Mouse (Mus musculus) CD4-positive helper T cell, adult 2 months (primary cell): ENCODE measurements around the gene Haao.
"Not testable (repeated sequence)": the region's sequence is repeated elsewhere in the genome, so short reads cannot be mapped to it uniquely, and the experiment has no call there.

Experiments
- DNase-seq: peaks from one replicate; pipeline ENCODE4 v3.0.0-alpha.2; 2012; ENCODE audit warnings: low read depth, missing footprints, low spot score

The Haao gene

GRCm38 (mm10) chr17:83866582-83866981 lies 18.8 kb upstream of the Haao start:
- DNase-seq, result no peak

GRCm38 (mm10) chr17:83865366-83865765 lies 17.6 kb upstream of the Haao start:
- no peak for DNase-seq

- peak; percentile 81 for DNase-seq
Observed at GRCm38 (mm10) chr17:83862134-83862881, 14.5 kb upstream of the Haao start.

- peak; percentile 94 for DNase-seq
Observed at GRCm38 (mm10) chr17:83861444-83862133, 13.8 kb upstream of the Haao start.

GRCm38 (mm10) chr17:83860968-83861367 lies 13.2 kb upstream of the Haao start:
- not testable (repeated sequence) for DNase-seq

GRCm38 (mm10) chr17:83860224-83860623 lies 12.5 kb upstream of the Haao start:
- no peak for DNase-seq

GRCm38 (mm10) chr17:83859639-83860038 lies 11.9 kb upstream of the Haao start:
- DNase-seq, result no peak

- DNase-seq, result no peak
Observed at GRCm38 (mm10) chr17:83858413-83858812, 10.7 kb upstream of the Haao start.

GRCm38 (mm10) chr17:83854284-83854918 lies 6.6 kb upstream of the Haao start:
- DNase-seq, result peak; percentile 58

- no peak for DNase-seq
Observed at GRCm38 (mm10) chr17:83853831-83854230, 6.1 kb upstream of the Haao start.

- DNase-seq, result peak; percentile 47
Observed at GRCm38 (mm10) chr17:83850864-83851263, 3.1 kb upstream of the Haao start.

- DNase-seq, result peak; percentile 78
Observed at GRCm38 (mm10) chr17:83850458-83850857, 2.7 kb upstream of the Haao start.

- DNase-seq, result no peak
Observed at GRCm38 (mm10) chr17:83849717-83850116, 2.0 kb upstream of the Haao start.

GRCm38 (mm10) chr17:83849081-83849675 lies 1.4 kb upstream of the Haao start:
- DNase-seq, result no peak

- peak; percentile 43 for DNase-seq
Observed at GRCm38 (mm10) chr17:83848482-83848881, 719 bp upstream of the Haao start.

- no peak for DNase-seq
Observed at GRCm38 (mm10) chr17:83847100-83847499, 663 bp downstream of the Haao start.

- DNase-seq, result peak; percentile 40
Observed at GRCm38 (mm10) chr17:83846301-83847021, 1.3 kb downstream of the Haao start.

GRCm38 (mm10) chr17:83845538-83845937 lies 2.2 kb downstream of the Haao start:
- DNase-seq, result no peak

- no peak for DNase-seq
Observed at GRCm38 (mm10) chr17:83843780-83844179, 4.0 kb downstream of the Haao start.

- no peak for DNase-seq
Observed at GRCm38 (mm10) chr17:83841011-83841410, 6.8 kb downstream of the Haao start.

GRCm38 (mm10) chr17:83839132-83839531 lies 8.6 kb downstream of the Haao start:
- no peak for DNase-seq
